Mouse (Mus musculus) thymus, adult 2 months (tissue): ENCODE results near the gene Map2k2.

Experiments
- CTCF ChIP-seq: fragments of 200-500 bp; IDR thresholded peaks from 2 replicates; pipeline ENCODE4 v1.5.1; 2012; ENCODE audit warnings: mild to moderate bottlenecking, control low read depth, low read length, moderate library complexity, borderline replicate concordance; ENCODE audit not compliant: control insufficient read depth, poor library complexity, insufficient read depth; ENCODE audit errors: extremely low read depth
- POLR2A ChIP-seq: fragments of 200-500 bp; IDR thresholded peaks from 2 replicates; pipeline ENCODE4 v1.6.1; 2012; ENCODE audit warnings: mild to moderate bottlenecking, low read length, control low read depth, moderate library complexity; ENCODE audit not compliant: control insufficient read depth, poor library complexity, insufficient read depth; ENCODE audit errors: extremely low read depth

DNA sequence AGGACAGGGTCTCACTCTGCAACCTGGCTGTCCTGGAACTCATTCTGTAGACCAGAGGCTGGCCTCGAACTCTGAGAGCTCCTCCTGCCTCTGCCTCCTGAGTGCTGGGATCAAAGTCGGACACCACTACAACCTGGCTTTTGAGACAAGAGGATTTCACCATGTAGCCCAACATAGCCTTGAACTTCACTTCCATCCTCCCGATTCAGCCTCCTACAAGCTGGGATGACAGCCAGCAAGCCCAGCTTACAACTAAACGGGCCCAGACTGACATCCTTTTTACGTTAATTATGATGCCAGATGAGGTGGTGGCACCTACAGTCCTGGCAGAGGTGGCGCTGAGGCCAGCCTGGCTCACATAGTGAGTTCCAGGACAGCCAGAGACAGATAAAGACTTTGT, 46.8 kb upstream of the Map2k2 start:
- no peak for TF ChIP-seq CTCF
- TF ChIP-seq POLR2A = no peak
